Mouse (Mus musculus): ENCODE results near the gene P3h3.

GRCm38 (mm10) chr6:124834512-124835081 lies 23.0 kb downstream of the P3h3 start:
- TF ChIP-seq POLR2A (IDR thresholded peaks at IDR 0.05; ENCODE audit: borderline replicate concordance, extremely low read depth, insufficient read depth, insufficient read length, poor library complexity, severe bottlenecking) (no peak), CTCF (IDR thresholded peaks at IDR 0.05; ENCODE audit: borderline replicate concordance, extremely low read depth, insufficient read depth, insufficient read length) (no peak)

Measured in brain, embryonic 14.5 days (tissue).